Mouse (Mus musculus) midbrain, embryonic 11.5 days (tissue): ENCODE results near the gene Espn. TPM values are rescaled to one million over a fixed set of nuclear protein-coding genes. Genes with fewer than 3 reads are reported as not detected.

Source experiments
- ATAC-seq: fragments of 200-750 bp; cut with Nextera tagmentation; 2 replicates; pipeline ENCODE4 v1.8.0; 2017; ENCODE audit warnings: moderate TSS enrichment, moderate library complexity; ENCODE audit not compliant: low FRiP score
- DNase-seq: peaks from one replicate; pipeline ENCODE4 v3.0.0; 2015; ENCODE audit warnings: low spot score; ENCODE audit errors: missing footprints
- H3K27ac ChIP-seq: fragments of 300-500 bp; sonication (generic); 2 replicates; pipeline ENCODE4 v1.5.1; 2014; ENCODE audit warnings: low read depth, low read length
- H3K27me3 ChIP-seq: fragments of 300-500 bp; sonication (generic); 2 replicates; pipeline ENCODE4 v1.6.1; 2014; ENCODE audit warnings: mild to moderate bottlenecking, low read length, moderate library complexity, mixed read lengths; ENCODE audit not compliant: control insufficient read depth, insufficient read depth
- H3K36me3 ChIP-seq: fragments of 300-500 bp; sonication (generic); 2 replicates; pipeline ENCODE4 v1.6.1; 2014; ENCODE audit warnings: mild to moderate bottlenecking, low read length, moderate library complexity, mixed read lengths; ENCODE audit not compliant: control insufficient read depth, insufficient read depth
- H3K4me1 ChIP-seq: fragments of 300-500 bp; sonication (generic); 2 replicates; pipeline ENCODE4 v1.6.1; 2014; ENCODE audit warnings: low read length; ENCODE audit not compliant: control insufficient read depth, insufficient read depth
- H3K4me2 ChIP-seq: fragments of 300-500 bp; sonication (generic); 2 replicates; pipeline ENCODE4 v1.6.1; 2014; ENCODE audit warnings: mild to moderate bottlenecking, moderate library complexity
- H3K4me3 ChIP-seq: fragments of 300-500 bp; sonication (generic); 2 replicates; pipeline ENCODE4 v1.5.1; 2014; ENCODE audit warnings: low read depth, low read length
- H3K9ac ChIP-seq: fragments of 300-500 bp; sonication (generic); 2 replicates; pipeline ENCODE4 v1.6.1; 2014; ENCODE audit warnings: low read length
- H3K9me3 ChIP-seq: fragments of 300-500 bp; sonication (generic); 2 replicates; pipeline ENCODE4 v1.6.1; 2016; ENCODE audit warnings: low read length; ENCODE audit not compliant: control insufficient read depth
- WGBS: fragments of 180-500 bp; shearing (Covaris S2); extraction: QIAGEN DNeasy Blood & Tissue Kit; methylation state at CpG from one replicate; pipeline ENCODE4 v1.1.7; 2014; 5-methylcytosine and 5-hydroxymethylcytosine counted together
- polyA plus RNA-seq: library from polyadenylated mRNA; unstranded; fragments of >200 nt; fragmentation: Nextera tagmentation; extraction: Ambion mirVana; gene quantifications from 2 replicates; pipeline ENCODE4 v1.2.1, GENCODE M21; 2014

Gene Espn
- polyA plus RNA-seq, 1 experiment from 2014 or later = 0.61 TPM

DNA sequence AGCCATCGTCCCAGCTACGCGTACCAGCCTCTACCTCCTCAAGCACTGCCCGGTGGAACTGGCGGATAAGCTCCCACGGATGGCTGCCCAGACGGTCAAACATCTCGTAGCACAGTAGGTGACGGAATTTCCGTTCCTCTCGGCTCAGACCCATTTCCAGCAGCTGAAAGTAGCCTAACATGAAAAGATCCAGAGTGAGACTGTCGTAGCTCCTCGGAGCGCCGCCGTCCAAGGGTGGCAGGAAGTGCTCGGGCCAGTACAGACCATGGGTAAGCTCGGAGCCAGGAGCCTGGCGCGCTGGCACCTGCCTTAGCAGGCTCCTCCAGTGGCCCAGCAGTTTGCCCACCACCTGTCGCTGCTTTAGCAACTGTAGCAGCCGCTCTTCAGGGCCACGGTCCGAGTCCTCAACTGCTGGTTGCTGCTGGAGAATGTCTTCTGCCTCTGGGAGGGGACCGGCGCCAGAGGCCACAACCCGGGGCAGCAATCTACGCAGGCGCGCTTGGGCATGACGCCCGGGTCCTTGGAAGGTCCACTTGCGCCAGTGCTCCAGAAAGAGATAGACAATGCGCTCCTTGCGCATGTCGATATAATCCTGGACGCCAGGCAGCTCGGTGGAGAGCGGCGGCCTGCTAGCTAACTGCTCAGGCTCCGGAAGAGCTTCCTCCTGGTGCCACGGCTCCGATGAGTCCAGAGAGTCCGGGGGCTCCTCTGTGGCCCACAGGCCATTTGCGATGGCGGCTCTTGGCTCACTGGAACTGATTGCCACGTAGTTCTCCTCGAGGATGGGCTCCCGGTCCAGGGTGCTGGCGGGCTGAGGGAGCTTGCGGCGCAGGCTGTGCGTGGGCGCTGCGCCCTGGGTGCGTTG lies 26.8 kb downstream of the Espn start:
- peak overlapping the region; percentile 18 for H3K4me3 ChIP-seq
- H3K4me1 ChIP-seq = peaks cover 12% of the 10 kb centered on the region

DNA sequence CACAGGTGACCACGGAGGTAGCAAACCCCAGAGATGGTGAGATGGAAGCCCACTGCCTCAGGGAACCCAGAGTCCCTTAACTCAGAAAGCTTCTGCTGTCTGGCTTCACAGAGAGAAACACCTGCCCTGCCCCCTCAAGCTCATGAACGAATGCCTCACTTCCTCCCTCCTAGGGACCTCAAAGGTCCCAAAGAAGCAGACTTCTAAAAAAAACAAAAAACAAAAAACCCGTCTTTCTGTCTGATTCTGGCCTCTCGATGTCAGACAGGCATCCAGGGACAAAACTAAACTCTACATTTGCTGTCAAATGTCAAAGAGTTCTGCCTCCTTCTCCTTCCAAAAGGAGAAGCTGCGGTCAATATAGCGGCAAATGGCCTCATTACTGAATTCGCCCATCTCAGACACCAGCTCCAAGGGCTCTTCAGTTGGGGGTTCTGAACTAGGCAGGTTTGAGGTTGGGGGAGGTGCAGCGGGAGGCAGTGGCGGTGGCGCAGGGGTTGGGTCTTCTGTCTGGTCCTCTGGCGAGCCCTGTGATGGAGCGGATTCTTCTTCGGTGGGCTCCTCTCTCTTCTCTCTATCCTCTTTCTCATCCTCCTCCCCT lies 27.7 kb downstream of the Espn start:
- Histone ChIP-seq H3K4me1 (peaks cover 18% of the 10 kb centered on the region), H3K27ac (no peak overlapping the region), H3K36me3 (no peaks in the 10 kb centered on the region), H3K9ac (no peak overlapping the region), H3K27me3 (peaks cover 99% of the 10 kb centered on the region), H3K4me2 (no peak overlapping the region), H3K9me3 (no peaks in the 10 kb centered on the region), H3K4me3 (no peak overlapping the region)
- WGBS = 5% methylated on average over 13 of the region's 13 CpGs
- no peak for DNase-seq
- ATAC-seq = no peak

More for the DNA sequence above, 26.8 kb downstream of the Espn start:
- Histone ChIP-seq H3K27me3 (peaks cover 99% of the 10 kb centered on the region), H3K27ac (no peak overlapping the region), H3K36me3 (no peaks in the 10 kb centered on the region), H3K9me3 (no peaks in the 10 kb centered on the region), H3K4me2 (peak overlapping the region; percentile 32), H3K9ac (no peak overlapping the region)
- ATAC-seq (no peak), DNase-seq (peak; percentile 93)
- 4% methylated on average over 56 of the region's 56 CpGs for WGBS

DNA sequence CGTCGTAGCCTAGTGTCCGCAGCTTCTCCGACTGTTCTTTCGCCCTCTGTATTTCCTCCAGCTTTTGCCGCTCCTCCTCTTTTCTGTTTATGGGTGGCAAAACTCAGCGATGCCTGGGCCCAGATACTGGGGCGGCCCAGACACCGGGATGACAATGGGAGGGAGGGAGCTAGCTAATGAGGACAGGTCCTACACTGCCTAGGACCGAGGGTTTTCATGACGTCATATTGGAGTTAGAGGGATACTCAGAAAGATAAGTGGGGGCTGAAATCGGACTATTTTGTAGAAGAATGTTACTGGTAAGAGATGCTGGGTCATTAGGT lies 31.0 kb downstream of the Espn start:
- H3K27ac ChIP-seq = no peak overlapping the region
- DNase-seq (peak; percentile 94), ATAC-seq (no peak)
- H3K27me3 ChIP-seq = peaks cover 99% of the 10 kb centered on the region
- peaks cover 17% of the 10 kb centered on the region for H3K4me1 ChIP-seq
- H3K9me3 ChIP-seq = no peaks in the 10 kb centered on the region
- H3K4me3 ChIP-seq = no peak overlapping the region
- H3K4me2 ChIP-seq = peak overlapping the region; percentile 27; the same call in 1 of the 2 replicates
- no peaks in the 10 kb centered on the region for H3K36me3 ChIP-seq
- WGBS = under 1% methylated on average over 12 of the region's 12 CpGs
- no peak overlapping the region for H3K9ac ChIP-seq

DNA sequence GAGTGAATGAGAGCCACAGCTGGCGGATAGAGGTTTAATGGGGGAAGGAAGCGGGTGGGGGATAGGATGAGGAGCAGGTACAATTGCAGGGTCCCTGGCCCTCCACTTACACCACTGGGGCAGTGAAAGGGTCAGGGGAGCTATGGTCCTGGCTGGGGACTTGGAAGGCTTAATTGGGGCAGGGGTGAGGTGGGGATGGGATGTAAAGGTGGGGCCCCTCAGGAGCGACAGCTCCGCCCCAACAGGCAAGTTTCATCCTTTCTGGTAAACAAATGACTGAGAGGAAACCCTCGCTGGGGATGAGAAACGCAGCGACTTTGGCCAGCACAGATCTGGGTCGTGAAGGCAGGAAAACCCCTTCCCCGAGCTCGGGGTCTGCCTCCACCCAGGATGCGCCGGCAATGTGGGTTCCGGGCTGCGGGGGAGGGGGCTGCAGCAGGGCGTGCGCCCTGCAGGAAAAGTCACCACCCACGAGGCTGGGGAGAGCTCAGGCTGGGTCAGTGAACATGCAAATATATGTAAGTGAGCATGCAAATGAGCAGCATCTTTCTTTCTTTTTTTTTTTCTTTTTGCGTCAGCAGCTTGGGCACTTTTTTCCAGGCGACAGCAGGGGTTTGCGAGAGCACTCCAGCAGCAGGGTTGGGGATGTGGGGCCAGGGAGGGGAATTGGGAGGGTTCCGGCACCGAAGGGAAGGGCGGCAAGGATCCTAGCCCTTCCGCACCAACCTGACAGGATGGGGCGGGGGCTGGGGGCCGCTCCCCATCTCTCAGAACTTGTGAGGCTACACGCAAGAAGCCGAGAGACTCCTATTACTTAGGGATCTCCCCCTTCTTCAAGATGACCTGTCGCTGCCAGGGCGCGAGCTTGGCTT lies 31.6 kb downstream of the Espn start:
- Histone ChIP-seq H3K36me3 (no peaks in the 10 kb centered on the region), H3K4me2 (peak overlapping the region; percentile 27; the same call in 1 of the 2 replicates), H3K9ac (no peak overlapping the region), H3K9me3 (no peaks in the 10 kb centered on the region), H3K27ac (no peak overlapping the region), H3K4me1 (peaks cover 20% of the 10 kb centered on the region), H3K4me3 (no peak overlapping the region), H3K27me3 (peaks cover 98% of the 10 kb centered on the region)
- DNase-seq (peak; percentile 87), ATAC-seq (no peak)
- WGBS = 1% methylated on average over 31 of the region's 31 CpGs

DNA sequence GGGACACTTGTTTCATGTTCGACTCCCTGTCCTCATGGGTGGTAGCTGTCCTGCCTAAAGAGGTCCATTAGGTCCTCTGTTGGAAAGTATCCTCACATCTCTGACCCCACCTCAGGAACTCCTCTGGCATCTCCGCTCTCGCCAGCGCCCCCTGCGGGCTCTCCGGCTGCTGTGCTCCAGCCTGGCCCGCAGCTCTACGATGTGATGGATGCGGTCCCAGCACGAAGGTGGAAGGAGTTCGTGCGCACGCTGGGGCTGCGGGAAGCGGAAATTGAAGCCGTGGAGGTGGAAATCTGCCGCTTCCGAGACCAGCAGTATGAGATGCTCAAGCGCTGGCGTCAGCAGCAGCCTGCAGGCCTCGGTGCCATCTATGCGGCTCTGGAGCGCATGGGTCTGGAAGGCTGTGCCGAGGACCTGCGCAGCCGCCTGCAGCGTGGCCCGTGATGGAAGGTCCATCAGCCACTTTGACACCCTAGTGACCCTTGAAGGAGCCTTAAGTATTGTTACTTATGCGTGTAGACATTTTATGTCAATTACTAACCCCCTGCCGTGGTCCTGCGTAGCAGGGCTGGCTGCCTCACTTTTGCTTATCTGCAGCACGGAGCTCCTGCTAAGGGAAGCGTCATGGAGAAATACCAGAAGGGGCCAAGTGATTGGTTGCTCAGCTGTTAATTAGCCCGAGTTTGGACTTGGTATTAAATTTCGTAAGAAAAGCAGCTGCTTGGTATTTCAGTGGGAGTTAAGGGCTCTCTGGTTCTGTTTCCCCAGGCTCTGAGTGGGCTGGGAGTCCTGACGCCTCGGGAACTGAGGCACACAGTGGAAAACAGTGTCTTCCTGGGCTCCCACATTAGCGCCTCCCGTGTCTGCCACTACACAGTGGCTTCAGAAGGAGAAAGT lies 32.5 kb downstream of the Espn start:
- Histone ChIP-seq H3K4me3 (peak overlapping the region; percentile 6; the same call in 1 of the 2 replicates), H3K36me3 (no peaks in the 10 kb centered on the region), H3K4me1 (peaks cover 20% of the 10 kb centered on the region), H3K4me2 (peak overlapping the region; percentile 22; the same call in 1 of the 2 replicates), H3K9me3 (no peaks in the 10 kb centered on the region), H3K9ac (no peak overlapping the region), H3K27ac (no peak overlapping the region), H3K27me3 (peaks cover 97% of the 10 kb centered on the region)
- ATAC-seq (no peak), DNase-seq (peak; percentile 97)
- WGBS = 3% methylated on average over 39 of the region's 39 CpGs

DNA sequence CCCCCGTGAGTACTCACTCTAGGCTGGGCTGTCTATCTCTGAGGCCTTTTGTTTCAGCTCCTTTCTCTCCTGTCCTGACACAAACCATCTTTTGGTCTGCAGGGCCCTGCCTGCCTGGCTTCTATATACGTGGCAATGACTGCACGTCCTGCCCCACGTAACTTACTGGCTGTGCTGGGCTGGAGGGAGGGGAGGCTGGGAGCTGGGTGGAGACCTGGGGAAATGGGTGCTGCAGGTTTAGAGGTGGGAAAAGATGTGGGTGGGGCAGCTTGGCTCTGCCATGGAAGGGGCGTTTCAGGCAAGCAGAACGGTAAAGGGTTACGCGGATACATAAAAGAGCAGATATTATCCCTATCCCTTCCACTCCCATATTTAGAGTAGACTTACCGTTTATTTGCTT lies 34.6 kb downstream of the Espn start:
- Histone ChIP-seq H3K27me3 (peaks cover 85% of the 10 kb centered on the region), H3K9me3 (no peaks in the 10 kb centered on the region), H3K4me3 (no peak overlapping the region), H3K4me1 (peaks cover 20% of the 10 kb centered on the region), H3K9ac (no peak overlapping the region), H3K4me2 (no peak overlapping the region), H3K27ac (no peak overlapping the region), H3K36me3 (no peaks in the 10 kb centered on the region)
- DNase-seq = no peak
- no peak for ATAC-seq
- 71% methylated on average over 9 of the region's 9 CpGs for WGBS

DNA sequence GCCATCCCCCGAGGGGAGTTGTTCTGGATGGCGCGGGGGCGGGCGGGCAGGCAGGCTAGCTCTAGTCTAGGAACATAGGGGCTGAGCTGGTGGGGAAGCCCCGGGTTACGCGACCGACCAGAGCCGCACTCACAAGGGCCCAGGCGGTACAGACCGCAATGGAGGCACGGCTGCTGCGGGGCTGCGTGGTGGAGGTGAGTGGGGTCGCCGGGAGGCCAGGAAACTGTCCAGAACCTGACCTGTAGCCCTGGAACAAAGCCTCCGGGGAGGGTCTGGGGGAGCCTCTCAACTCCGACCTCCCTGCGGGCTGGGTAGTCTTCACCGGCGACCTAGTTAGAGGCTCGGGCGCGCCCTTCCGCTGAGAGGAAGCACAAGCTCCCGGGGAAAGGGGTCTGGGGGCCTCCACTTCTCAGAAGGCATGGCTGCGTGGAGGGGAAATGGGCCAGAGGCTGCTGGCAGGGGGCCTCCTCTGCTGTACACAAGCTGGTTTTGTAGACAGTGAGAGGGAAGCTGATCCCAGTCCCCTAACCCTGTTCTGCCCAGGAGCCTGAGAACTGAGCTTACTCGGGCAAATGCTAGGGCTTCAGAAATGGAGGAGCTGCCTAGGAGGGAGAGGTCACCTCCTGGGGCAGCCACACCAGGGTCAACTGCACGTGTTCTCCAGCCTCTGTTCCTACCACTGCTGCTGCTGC lies 36.1 kb downstream of the Espn start, which contains the start of gene Tnfrsf25:
Gene Tnfrsf25 (plus strand): TSS at position 14 of the 692 bp plus-strand sequence.
- ATAC-seq = 0 out of 2 replicates have a peak, but pooled peaks have one; percentile 14
- no peak within 1 kb of the TSS for H3K27ac ChIP-seq
- H3K9me3 ChIP-seq = no peaks in the 10 kb centered on the region
- no peaks in the 10 kb centered on the region for H3K36me3 ChIP-seq
- peak within 1 kb of the TSS; percentile 30 for H3K4me2 ChIP-seq
- WGBS = 1% methylated on average over 30 of the region's 30 CpGs
- H3K9ac ChIP-seq = 0 out of 2 replicates have a peak within 1 kb of the TSS, but pooled peaks have one; percentile 22
- peak; percentile 90 for DNase-seq
- H3K27me3 ChIP-seq = peaks cover 70% of the 10 kb centered on the region
- peaks cover 20% of the 10 kb centered on the region for H3K4me1 ChIP-seq
- H3K4me3 ChIP-seq = 0 out of 2 replicates have a peak within 1 kb of the TSS, but pooled peaks have one; percentile 2

DNA sequence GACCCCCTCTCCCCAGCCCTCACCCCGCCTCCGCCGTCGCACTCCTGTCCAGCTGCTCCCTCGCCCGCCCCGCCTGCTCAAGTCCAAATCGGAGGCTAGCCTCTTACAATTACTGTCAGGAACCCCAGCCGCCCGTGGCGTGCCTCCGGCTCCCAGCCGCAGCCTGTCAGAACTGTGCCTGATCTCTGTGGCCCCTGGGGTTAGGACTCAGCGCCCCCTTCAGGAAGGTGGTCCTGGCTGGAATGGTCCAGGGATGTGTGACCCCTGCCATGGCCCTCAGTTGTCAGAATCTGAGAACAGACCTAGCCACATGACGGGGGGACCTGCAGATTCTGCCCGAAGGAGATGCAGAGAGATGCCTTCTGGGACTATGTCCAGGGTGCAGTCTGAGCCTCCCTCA lies 38.1 kb downstream of the Espn start:
- no peak overlapping the region for H3K9ac ChIP-seq
- no peak overlapping the region for H3K4me2 ChIP-seq
- H3K4me1 ChIP-seq = peaks cover 10% of the 10 kb centered on the region
- H3K27me3 ChIP-seq = peaks cover 50% of the 10 kb centered on the region
- DNase-seq (no peak), ATAC-seq (no peak)
- H3K4me3 ChIP-seq = no peak overlapping the region
- no peaks in the 10 kb centered on the region for H3K9me3 ChIP-seq
- no peaks in the 10 kb centered on the region for H3K36me3 ChIP-seq
- WGBS = 61% methylated on average over 16 of the region's 16 CpGs
- no peak overlapping the region for H3K27ac ChIP-seq
